Mouse (Mus musculus) MEL (cell line): Measurements from ENCODE around the gene Jpt1. TPM values are rescaled to one million over a fixed set of nuclear protein-coding genes. Genes with fewer than 3 reads are reported as not detected.

Experiments
- DNase-seq: peaks from one replicate; pipeline ENCODE4 v3.0.0; 2011; ENCODE audit warnings: low read depth, low spot score
- H3K27ac ChIP-seq: 2 replicates; pipeline ENCODE4 v1.5.1; 2012; ENCODE audit warnings: low read depth, mild to moderate bottlenecking, control low read depth, low read length, moderate library complexity; ENCODE audit not compliant: control insufficient read depth
- H3K27me3 ChIP-seq, 2 experiments: fragments of 150-350 bp in 1 of 2; sonication (generic) in 1 of 2; 2 replicates each; pipeline ENCODE4 v1.6.1; 2012; ENCODE audit warnings: low read length in 2 of 2, mild to moderate bottlenecking in 2 of 2, improper control_type of control experiment in 1 of 2, moderate library complexity in 1 of 2; ENCODE audit not compliant: insufficient read depth in 2 of 2, control insufficient read depth in 1 of 2
- H3K36me3 ChIP-seq, 2 experiments: 2 replicates each; pipeline ENCODE4 v1.6.1; 2012 to 2014; ENCODE audit warnings: low read length in 2 of 2, improper control_type of control experiment in 1 of 2, inconsistent platforms in 1 of 2, mild to moderate bottlenecking in 1 of 2; ENCODE audit not compliant: insufficient read depth in 2 of 2, control insufficient read depth in 1 of 2
- H3K4me1 ChIP-seq, 2 experiments: fragments of 150-350 bp in 1 of 2; sonication (generic) in 1 of 2; 2 replicates each; pipeline ENCODE4 v1.6.1; 2012; ENCODE audit warnings: low read length in 2 of 2, improper control_type of control experiment in 1 of 2, mild to moderate bottlenecking in 1 of 2; ENCODE audit not compliant: insufficient read depth in 2 of 2, control insufficient read depth in 1 of 2
- H3K4me3 ChIP-seq, 2 experiments: fragments of 150-350 bp in 1 of 2; sonication (generic) in 1 of 2; 2 replicates each; pipeline ENCODE4 v1.5.1; 2012; ENCODE audit warnings: low read depth in 2 of 2, low read length in 2 of 2, mild to moderate bottlenecking in 2 of 2, moderate library complexity in 2 of 2, control low read depth in 1 of 2, improper control_type of control experiment in 1 of 2; ENCODE audit not compliant: control insufficient read depth in 1 of 2, insufficient read depth in 1 of 2
- H3K79me2 ChIP-seq: 2 replicates; pipeline ENCODE4 v1.6.1; 2012; ENCODE audit warnings: mild to moderate bottlenecking, low read length, moderate library complexity; ENCODE audit not compliant: control insufficient read depth, poor library complexity, insufficient read depth
- H3K9ac ChIP-seq: 2 replicates; pipeline ENCODE4 v1.6.1; 2012; ENCODE audit warnings: low read depth, mild to moderate bottlenecking, control low read depth, low read length, moderate library complexity; ENCODE audit not compliant: control insufficient read depth, poor library complexity, severe bottlenecking
- H3K9me3 ChIP-seq: fragments of 150-350 bp; sonication (generic); replicated peaks from 2 replicates; pipeline ENCODE4 v1.6.1; 2012; ENCODE audit warnings: mild to moderate bottlenecking, low read length, improper control_type of control experiment, moderate library complexity; ENCODE audit not compliant: insufficient read depth
- BHLHE40 ChIP-seq: IDR thresholded peaks from 2 replicates; pipeline ENCODE4 v1.6.1; 2012; ENCODE audit warnings: low read depth, mild to moderate bottlenecking, inconsistent platforms, low read length, improper control_type of control experiment, borderline replicate concordance
- CHD1 ChIP-seq: IDR thresholded peaks from 2 replicates; pipeline ENCODE4 v1.6.1; 2012; ENCODE audit warnings: low read depth, mild to moderate bottlenecking, inconsistent platforms, low read length, improper control_type of control experiment
- E2F4 ChIP-seq: IDR thresholded peaks from 2 replicates; pipeline ENCODE4 v1.6.1; 2011; ENCODE audit warnings: low read depth, low read length, improper control_type of control experiment, borderline replicate concordance
- ETS1 ChIP-seq: IDR thresholded peaks from 2 replicates; pipeline ENCODE4 v1.6.1; 2012; ENCODE audit warnings: low read depth, mild to moderate bottlenecking, inconsistent platforms, low read length, improper control_type of control experiment, moderate library complexity
- GABPA ChIP-seq: IDR thresholded peaks from 2 replicates; pipeline ENCODE4 v1.6.1; 2012; ENCODE audit warnings: low read depth, mild to moderate bottlenecking, inconsistent platforms, low read length, improper control_type of control experiment, moderate library complexity
- HCFC1 ChIP-seq: IDR thresholded peaks from 2 replicates; pipeline ENCODE4 v1.6.1; 2012; ENCODE audit warnings: low read depth, mild to moderate bottlenecking, inconsistent platforms, low read length, improper control_type of control experiment, moderate library complexity
- KAT2A ChIP-seq: conservative IDR thresholded peaks from 2 replicates; pipeline ENCODE4 v1.6.1; 2012; ENCODE audit warnings: low read depth, low read length, improper control_type of control experiment, inconsistent platforms
- MAFK ChIP-seq: IDR thresholded peaks from 2 replicates; pipeline ENCODE4 v1.6.1; 2011; ENCODE audit warnings: low read depth, mild to moderate bottlenecking, low read length, improper control_type of control experiment, borderline replicate concordance
- MAX ChIP-seq: IDR thresholded peaks from 2 replicates; pipeline ENCODE4 v1.6.1; 2011; ENCODE audit warnings: low read length, improper control_type of control experiment
- MAZ ChIP-seq: IDR thresholded peaks from 2 replicates; pipeline ENCODE4 v1.6.1; 2012; ENCODE audit warnings: low read depth, mild to moderate bottlenecking, inconsistent platforms, low read length, improper control_type of control experiment
- MEF2A ChIP-seq: IDR thresholded peaks from 2 replicates; pipeline ENCODE4 v1.6.1; 2014; ENCODE audit warnings: low read depth, mild to moderate bottlenecking, inconsistent platforms, low read length, improper control_type of control experiment; ENCODE audit not compliant: poor library complexity, insufficient replicate concordance, severe bottlenecking; ENCODE audit errors: extremely low read depth
- MYB ChIP-seq: IDR thresholded peaks from 2 replicates; pipeline ENCODE4 v1.6.1; 2011; ENCODE audit warnings: mild to moderate bottlenecking, low read depth, low read length, improper control_type of control experiment
- MYC ChIP-seq: IDR thresholded peaks from 2 replicates; pipeline ENCODE4 v1.6.1; 2011; ENCODE audit warnings: low read depth, mild to moderate bottlenecking, low read length, improper control_type of control experiment, moderate library complexity
- NELFE ChIP-seq: IDR thresholded peaks from 2 replicates; pipeline ENCODE4 v1.6.1; 2011; ENCODE audit warnings: low read depth, low read length, improper control_type of control experiment
- SIN3A ChIP-seq: IDR thresholded peaks from 2 replicates; pipeline ENCODE4 v1.6.1; 2012; ENCODE audit warnings: low read length, improper control_type of control experiment, inconsistent platforms
- TAL1 ChIP-seq: IDR thresholded peaks from 2 replicates; pipeline ENCODE4 v1.6.1; 2012; ENCODE audit warnings: mild to moderate bottlenecking, inconsistent platforms, low read length, moderate library complexity, mixed read lengths
- TCF12 ChIP-seq: IDR thresholded peaks from 2 replicates; pipeline ENCODE4 v1.6.1; 2014; ENCODE audit warnings: low read depth, mild to moderate bottlenecking, inconsistent platforms, low read length, improper control_type of control experiment, moderate library complexity
- UBTF ChIP-seq: IDR thresholded peaks from 2 replicates; pipeline ENCODE4 v1.6.1; 2012; ENCODE audit warnings: low read depth, mild to moderate bottlenecking, inconsistent platforms, low read length, improper control_type of control experiment, moderate library complexity, borderline replicate concordance; ENCODE audit not compliant: insufficient read depth
- USF1 ChIP-seq: IDR thresholded peaks from 2 replicates; pipeline ENCODE4 v1.6.1; 2014; ENCODE audit warnings: low read depth, mild to moderate bottlenecking, inconsistent platforms, low read length, improper control_type of control experiment, moderate library complexity
- ZKSCAN1 ChIP-seq: IDR thresholded peaks from 2 replicates; pipeline ENCODE4 v1.6.1; 2012; ENCODE audit warnings: low read depth, mild to moderate bottlenecking, inconsistent platforms, low read length, improper control_type of control experiment, moderate library complexity
- polyA plus RNA-seq, 2 experiments: library from polyadenylated mRNA; stranded (reverse) in 1 of 2; unstranded in 1 of 2; fragments of >175 nt in 1 of 2; fragments of >200 nt in 1 of 2; gene quantifications; 2 replicates each; pipeline versions ENCODE4 v1.2.1 to v1.2.4; 2012; ENCODE audit warnings: low replicate concordance in 2 of 2, low read depth in 1 of 2; ENCODE audit not compliant: insufficient read length in 2 of 2, insufficient read depth in 1 of 2, missing spikeins in 1 of 2
- total RNA-seq: library from RNA; depleted of rRNA; stranded (reverse); fragments of 300-350 nt; gene quantifications from 2 replicates; pipeline ENCODE4 v1.2.3, GENCODE M21; 2012

The Jpt1 gene
- total and polyA plus RNA-seq, 3 experiments: 353 to 382 TPM; not detected in 1

DNA sequence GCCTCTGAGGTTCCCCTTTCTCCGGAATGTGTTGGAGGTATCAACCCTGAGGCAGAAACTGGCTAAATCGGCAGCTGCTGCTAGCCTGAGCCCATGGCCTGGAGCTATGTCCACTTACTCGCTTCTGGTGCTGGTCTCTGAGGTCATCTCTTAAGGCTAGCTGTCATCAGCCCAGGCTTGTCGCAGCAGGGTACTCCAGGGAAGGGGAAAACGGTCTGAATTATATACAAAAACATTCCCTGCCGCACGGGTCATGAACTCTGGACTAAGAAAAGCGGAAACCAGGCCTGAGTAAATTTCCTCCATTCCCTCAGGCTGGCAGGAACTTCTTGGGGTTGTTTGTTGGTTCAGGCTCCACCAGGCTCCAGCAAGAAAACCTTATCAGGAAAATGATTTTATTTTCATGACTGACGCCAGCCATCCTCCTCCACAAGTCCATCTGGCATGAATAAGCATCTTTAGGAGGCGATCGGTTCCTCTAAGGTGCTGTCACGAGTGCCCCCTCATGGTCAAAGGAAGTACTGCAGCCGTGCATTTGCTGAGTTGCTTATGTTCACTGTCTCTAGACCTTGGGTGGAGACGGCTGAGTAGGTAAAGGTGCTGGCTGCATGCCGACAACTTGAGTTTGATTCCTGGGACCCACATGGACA is 40.4 kb downstream of the Jpt1 start (continued):
- TF ChIP-seq MYC (peak; percentile 87), BHLHE40 (peak; percentile 46; the same call in 1 of the 2 replicates), TCF12 (peak; percentile 79), MEF2A (no peak), USF1 (0 out of 2 replicates have a peak, but pooled peaks have one; percentile 13), MAZ (peak; percentile 44; the same call in 1 of the 2 replicates), NELFE (peak; percentile 67; the same call in 1 of the 2 replicates), CHD1 (no peak), GABPA (peak; percentile 76; the same call in 1 of the 2 replicates), ZKSCAN1 (no peak), E2F4 (no peak), SIN3A (peak; percentile 92), MAX (peak; percentile 74), UBTF (no peak), MYB (no peak; the same call in 1 of the 2 replicates), KAT2A (peak; percentile 42; the same call in 1 of the 2 replicates), ETS1 (peak; percentile 96)

GRCm38 (mm10) chr11:115472183-115472582 is 42.0 kb downstream of the Jpt1 start:
- H3K79me2 ChIP-seq: peaks cover 5% of the 10 kb centered on the region
- no peak overlapping the region for H3K9ac ChIP-seq
- H3K36me3 ChIP-seq: peaks cover 0 to 20% of the 10 kb centered on the region in 2 experiments; a peak in 2 of 4 replicates
- H3K9me3 ChIP-seq: no peaks in the 10 kb centered on the region
- H3K27ac ChIP-seq: no peak overlapping the region
- H3K4me3 ChIP-seq: no peak overlapping the region
- no peaks in the 10 kb centered on the region for H3K27me3 ChIP-seq
- TF ChIP-seq MAFK: no peak
- TF ChIP-seq TAL1: no peak
- TF ChIP-seq HCFC1: no peak
- H3K4me1 ChIP-seq: peaks cover 7 to 31% of the 10 kb centered on the region in 2 experiments
- no peak for DNase-seq
